Comparison of ENCODE assay signal across 20 mouse cellular contexts in the genomic region with DNA sequence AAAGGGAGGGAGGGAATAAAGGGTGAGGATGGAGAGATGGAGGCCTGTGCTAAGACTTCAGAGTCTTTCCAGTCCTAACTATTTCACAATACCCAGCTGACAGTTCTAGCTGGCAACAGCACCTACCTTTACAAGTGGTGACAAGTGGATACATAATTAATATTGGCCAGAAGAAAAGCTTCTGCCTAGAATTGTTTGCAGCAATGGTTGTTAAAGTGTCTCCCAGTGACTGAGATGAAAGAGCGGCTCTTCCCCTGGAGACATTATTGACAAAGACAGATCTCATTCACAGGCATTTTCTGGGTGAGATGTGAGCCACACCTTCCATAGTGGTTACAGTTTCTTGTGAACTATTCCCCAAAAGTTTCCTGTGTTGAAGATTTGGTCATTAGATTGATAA.
"Had no signal": no experiment of that assay in that cellular context is flagged by ENCODE, and none has a peak within 500 bp of the region (broad histone marks: within the 10 kb centered on the region; RNA-seq: fewer than 3 reads in every experiment).

No protein-coding gene starts in this region.

- H3K27me3 ChIP-seq: kidney, embryonic 15.5 days; limb, embryonic 13.5 days; liver, embryonic 12.5 days; liver, embryonic 15.5 days; lung, embryonic 15.5 days; megakaryocyte, embryonic 14.5 days; midbrain, embryonic 13.5 days; neural tube, embryonic 13.5 days had no signal

- H3K36me3 ChIP-seq: lung, embryonic 15.5 days had no signal

- H3K9me3 ChIP-seq: kidney, embryonic 15.5 days; limb, embryonic 10.5 days; limb, embryonic 13.5 days; liver, embryonic 12.5 days; liver, embryonic 15.5 days; lung, embryonic 15.5 days; megakaryocyte, embryonic 14.5 days; midbrain, embryonic 10.5 days; midbrain, embryonic 13.5 days; neural tube, embryonic 13.5 days had no signal

- DNase-seq: kidney, postnatal 10 days; kidney, postnatal 36 days; liver; lung, adult 18-20 months; lung, postnatal 10 days; lung, postnatal 36 days; thymus, adult 18-20 months; thymus, postnatal 36 days had no signal

- H3K4me3 ChIP-seq: kidney, embryonic 15.5 days; limb, embryonic 10.5 days; limb, embryonic 13.5 days; liver, embryonic 12.5 days; liver, embryonic 15.5 days; lung, embryonic 15.5 days; megakaryocyte, embryonic 14.5 days; midbrain, embryonic 10.5 days; midbrain, embryonic 13.5 days; myocyte; neural tube, embryonic 13.5 days had no signal

- H3K4me1 ChIP-seq: liver, embryonic 12.5 days; liver, embryonic 15.5 days; midbrain, embryonic 10.5 days; midbrain, embryonic 13.5 days; neural tube, embryonic 13.5 days had no signal

- H3K27ac ChIP-seq: kidney, embryonic 15.5 days; limb, embryonic 10.5 days; limb, embryonic 13.5 days; liver, embryonic 12.5 days; liver, embryonic 15.5 days; midbrain, embryonic 10.5 days; midbrain, embryonic 13.5 days; neural tube, embryonic 13.5 days had no signal

- ATAC-seq: liver, embryonic 12.5 days; midbrain, embryonic 13.5 days; midbrain, embryonic 16.5 days had no signal

- H3K4me2 ChIP-seq: kidney, embryonic 15.5 days; limb, embryonic 13.5 days; liver, embryonic 12.5 days; liver, embryonic 15.5 days; lung, embryonic 15.5 days; midbrain, embryonic 13.5 days; neural tube, embryonic 13.5 days had no signal

- H3K9ac ChIP-seq: kidney, embryonic 15.5 days; limb, embryonic 13.5 days; liver, embryonic 12.5 days; liver, embryonic 15.5 days; lung, embryonic 15.5 days; midbrain, embryonic 13.5 days; neural tube, embryonic 13.5 days had no signal
